Mouse (Mus musculus): ENCODE measurements around the gene Nmrk1. TPM values are rescaled to one million over a fixed set of nuclear protein-coding genes. Genes with fewer than 3 reads are reported as not detected.
"Not testable (repeated sequence)": the region's sequence is repeated elsewhere in the genome, so short reads cannot be mapped to it uniquely, and the experiment has no call there.

The Nmrk1 gene
- 17.7 and 24.6 TPM in 2 replicates for polyA plus RNA-seq (2015; fragmentation: Nextera tagmentation; extraction: Ambion mirVana)

GRCm38 (mm10) chr19:18631644-18632219, at the start of gene Nmrk1, which contains the start of gene Ostf1:
TSS of gene Nmrk1 (plus strand) at chr19:18631950.
TSS of gene Ostf1 (minus strand) at chr19:18631823.
- peak within 1 kb of the TSS; percentile 80 for H3K4me2 ChIP-seq (replicated peaks)
- peaks cover 25% of the 10 kb centered on the region for H3K4me1 ChIP-seq
- ATAC-seq (ENCODE audit: low FRiP score, low read depth), result peak; percentile 97
- peak within 1 kb of the TSS; percentile 81 for H3K9ac ChIP-seq
- no peaks in the 10 kb centered on the region for H3K27me3 ChIP-seq
- under 1% methylated on average over 48 of the region's 51 CpGs for WGBS
- no peaks in the 10 kb centered on the region for H3K9me3 ChIP-seq
- H3K27ac ChIP-seq, result peak within 1 kb of the TSS; percentile 56
- H3K4me3 ChIP-seq, result peak within 1 kb of the TSS; percentile 83
- H3K36me3 ChIP-seq, result no peaks in the 10 kb centered on the region

GRCm38 (mm10) chr19:18582226-18582625, 49.5 kb upstream of the Nmrk1 start:
- peaks cover 29% of the 10 kb centered on the region; the same call in 1 of the 2 replicates for H3K4me1 ChIP-seq
- no peak overlapping the region for H3K27ac ChIP-seq
- ATAC-seq (ENCODE audit: low FRiP score, low read depth), result no peak
- no peak overlapping the region for H3K9ac ChIP-seq
- no peaks in the 10 kb centered on the region for H3K27me3 ChIP-seq
- no peak overlapping the region for H3K4me2 ChIP-seq (replicated peaks)
- H3K4me3 ChIP-seq, result no peak overlapping the region
- 94% methylated on average over 9 of the region's 9 CpGs for WGBS
- H3K36me3 ChIP-seq, result peaks cover 6% of the 10 kb centered on the region; the same call in 1 of the 2 replicates
- H3K9me3 ChIP-seq, result no peaks in the 10 kb centered on the region

GRCm38 (mm10) chr19:18582887-18583286, 48.9 kb upstream of the Nmrk1 start:
- Histone ChIP-seq H3K9me3 (no peaks in the 10 kb centered on the region), H3K36me3 (peaks cover 6% of the 10 kb centered on the region; the same call in 1 of the 2 replicates), H3K9ac (no peak overlapping the region), H3K27me3 (no peaks in the 10 kb centered on the region), H3K4me1 (peaks cover 24% of the 10 kb centered on the region; the same call in 1 of the 2 replicates), H3K27ac (no peak overlapping the region), H3K4me2 (replicated peaks) (no peak overlapping the region), H3K4me3 (no peak overlapping the region)
- ATAC-seq (ENCODE audit: low FRiP score, low read depth), result no peak
- 85% methylated on average over 6 of the region's 6 CpGs for WGBS

GRCm38 (mm10) chr19:18583706-18584105, 48.0 kb upstream of the Nmrk1 start:
- Histone ChIP-seq H3K27me3 (no peaks in the 10 kb centered on the region), H3K9me3 (no peaks in the 10 kb centered on the region), H3K27ac (no peak overlapping the region), H3K4me1 (peaks cover 16% of the 10 kb centered on the region; the same call in 1 of the 2 replicates), H3K36me3 (peaks cover 6% of the 10 kb centered on the region; the same call in 1 of the 2 replicates), H3K4me2 (replicated peaks) (no peak overlapping the region), H3K4me3 (no peak overlapping the region), H3K9ac (no peak overlapping the region)
- ATAC-seq (ENCODE audit: low FRiP score, low read depth), result no peak
- 87% methylated on average over 4 of the region's 4 CpGs for WGBS

- no peak for ATAC-seq (ENCODE audit: low FRiP score, low read depth)
- H3K27me3 ChIP-seq, result no peaks in the 10 kb centered on the region
- H3K4me3 ChIP-seq, result no peak overlapping the region
- H3K4me1 ChIP-seq, result peaks cover 13% of the 10 kb centered on the region; the same call in 1 of the 2 replicates
- H3K9me3 ChIP-seq, result no peaks in the 10 kb centered on the region
- H3K4me2 ChIP-seq (replicated peaks), result no peak overlapping the region
- WGBS, result 90% methylated on average over 7 of the region's 7 CpGs
- peaks cover 6% of the 10 kb centered on the region; the same call in 1 of the 2 replicates for H3K36me3 ChIP-seq
- no peak overlapping the region for H3K27ac ChIP-seq
- no peak overlapping the region for H3K9ac ChIP-seq
These were observed 47.1 kb upstream of the Nmrk1 start for GRCm38 (mm10) chr19:18584621-18585020.

GRCm38 (mm10) chr19:18587118-18587517, 44.6 kb upstream of the Nmrk1 start:
- Histone ChIP-seq H3K4me1 (peaks cover 23% of the 10 kb centered on the region), H3K4me2 (replicated peaks) (no peak overlapping the region), H3K36me3 (peaks cover 6% of the 10 kb centered on the region; the same call in 1 of the 2 replicates), H3K9ac (no peak overlapping the region), H3K9me3 (no peaks in the 10 kb centered on the region), H3K27me3 (no peaks in the 10 kb centered on the region), H3K27ac (no peak overlapping the region), H3K4me3 (no peak overlapping the region)
- WGBS, result 80% methylated on average over 9 of the region's 9 CpGs
- ATAC-seq (ENCODE audit: low FRiP score, low read depth), result no peak

- Histone ChIP-seq H3K27me3 (no peaks in the 10 kb centered on the region), H3K27ac (no peak overlapping the region), H3K4me3 (no peak overlapping the region), H3K4me1 (peaks cover 23% of the 10 kb centered on the region), H3K36me3 (peaks cover 6% of the 10 kb centered on the region; the same call in 1 of the 2 replicates), H3K9me3 (no peaks in the 10 kb centered on the region), H3K9ac (no peak overlapping the region), H3K4me2 (replicated peaks) (no peak overlapping the region)
- 90% methylated on average over 1 of the region's 1 CpGs for WGBS
- no peak for ATAC-seq (ENCODE audit: low FRiP score, low read depth)
These were observed 43.5 kb upstream of the Nmrk1 start for GRCm38 (mm10) chr19:18588243-18588642.

GRCm38 (mm10) chr19:18588801-18589200, 42.9 kb upstream of the Nmrk1 start:
- H3K4me3 ChIP-seq; H3K9me3 ChIP-seq; H3K27ac ChIP-seq; H3K36me3 ChIP-seq; H3K27me3 ChIP-seq; H3K9ac ChIP-seq; ATAC-seq (ENCODE audit: low FRiP score, low read depth); H3K4me2 ChIP-seq (replicated peaks): not testable (repeated sequence)
- WGBS, result 97% methylated on average over 10 of the region's 10 CpGs
- H3K4me1 ChIP-seq, result peaks cover 23% of the 10 kb centered on the region

GRCm38 (mm10) chr19:18589276-18589675, 42.5 kb upstream of the Nmrk1 start:
- WGBS, result 94% methylated on average over 8 of the region's 8 CpGs
- H3K9ac ChIP-seq, result no peak overlapping the region
- peaks cover 23% of the 10 kb centered on the region for H3K4me1 ChIP-seq
- peaks cover 6% of the 10 kb centered on the region; the same call in 1 of the 2 replicates for H3K36me3 ChIP-seq
- H3K4me3 ChIP-seq, result no peak overlapping the region
- no peak overlapping the region for H3K27ac ChIP-seq
- no peaks in the 10 kb centered on the region for H3K27me3 ChIP-seq
- H3K9me3 ChIP-seq, result no peaks in the 10 kb centered on the region
- no peak overlapping the region for H3K4me2 ChIP-seq (replicated peaks)
- no peak for ATAC-seq (ENCODE audit: low FRiP score, low read depth)

- 0 out of 2 replicates have a peak, but pooled peaks have one; percentile 34 for ATAC-seq (ENCODE audit: low FRiP score, low read depth)
- Histone ChIP-seq H3K27me3 (no peaks in the 10 kb centered on the region), H3K9ac (no peak overlapping the region), H3K27ac (no peak overlapping the region), H3K9me3 (no peaks in the 10 kb centered on the region), H3K4me3 (no peak overlapping the region), H3K4me1 (peaks cover 23% of the 10 kb centered on the region), H3K36me3 (no peaks in the 10 kb centered on the region), H3K4me2 (replicated peaks) (no peak overlapping the region)
- 57% methylated on average over 5 of the region's 5 CpGs for WGBS
These were observed 41.5 kb upstream of the Nmrk1 start for GRCm38 (mm10) chr19:18590234-18590633.

- H3K27me3 ChIP-seq, result no peaks in the 10 kb centered on the region
- ATAC-seq (ENCODE audit: low FRiP score, low read depth), result no peak
- no peak overlapping the region for H3K27ac ChIP-seq
- no peaks in the 10 kb centered on the region for H3K9me3 ChIP-seq
- no peak overlapping the region for H3K9ac ChIP-seq
- H3K4me1 ChIP-seq, result peaks cover 19% of the 10 kb centered on the region
- WGBS, result 55% methylated on average over 5 of the region's 5 CpGs
- H3K4me2 ChIP-seq (replicated peaks), result no peak overlapping the region
- no peak overlapping the region for H3K4me3 ChIP-seq
- no peaks in the 10 kb centered on the region for H3K36me3 ChIP-seq
These were observed 40.8 kb upstream of the Nmrk1 start for GRCm38 (mm10) chr19:18590942-18591354.

- Histone ChIP-seq H3K27ac (no peak overlapping the region), H3K27me3 (no peaks in the 10 kb centered on the region), H3K9me3 (no peaks in the 10 kb centered on the region), H3K4me2 (replicated peaks) (no peak overlapping the region), H3K9ac (no peak overlapping the region; the same call in 1 of the 2 replicates), H3K4me3 (no peak overlapping the region), H3K36me3 (no peaks in the 10 kb centered on the region), H3K4me1 (peaks cover 10% of the 10 kb centered on the region)
- WGBS, result 74% methylated on average over 6 of the region's 6 CpGs
- no peak for ATAC-seq (ENCODE audit: low FRiP score, low read depth)
These were observed 38.8 kb upstream of the Nmrk1 start for GRCm38 (mm10) chr19:18592919-18593318.

Data from limb, embryonic 13.5 days (tissue).